Mouse (Mus musculus) liver, embryonic 15.5 days (tissue): ENCODE data around the gene Spint4. TPM values are rescaled to one million over a fixed set of nuclear protein-coding genes. Genes with fewer than 3 reads are reported as not detected.

Source experiments
- ATAC-seq: fragments of 200-750 bp; cut with Nextera tagmentation; 2 replicates; pipeline ENCODE4 v1.8.0; 2017; ENCODE audit warnings: moderate number of reproducible peaks, mild to moderate bottlenecking, moderate library complexity; ENCODE audit not compliant: insufficient read depth
- H3K27ac ChIP-seq: fragments of 300-500 bp; sonication (generic); replicated peaks from 2 replicates; pipeline ENCODE4 v1.5.1; 2015; ENCODE audit warnings: mild to moderate bottlenecking, inconsistent platforms
- H3K27me3 ChIP-seq: fragments of 300-500 bp; sonication (generic); 2 replicates; pipeline ENCODE4 v1.6.1; 2015; ENCODE audit warnings: mild to moderate bottlenecking, inconsistent platforms
- H3K36me3 ChIP-seq: fragments of 300-500 bp; sonication (generic); replicated peaks from 2 replicates; pipeline ENCODE4 v1.6.1; 2015; ENCODE audit warnings: moderate library complexity, mild to moderate bottlenecking, inconsistent platforms
- H3K4me1 ChIP-seq: fragments of 300-500 bp; sonication (generic); replicated peaks from 2 replicates; pipeline ENCODE4 v1.6.1; 2015; ENCODE audit warnings: inconsistent platforms
- H3K4me2 ChIP-seq: fragments of 300-500 bp; sonication (generic); 2 replicates; pipeline ENCODE4 v1.6.1; 2015; ENCODE audit warnings: moderate library complexity, mild to moderate bottlenecking, inconsistent platforms
- H3K4me3 ChIP-seq: fragments of 300-500 bp; sonication (generic); replicated peaks from 2 replicates; pipeline ENCODE4 v1.5.1; 2015; ENCODE audit warnings: mild to moderate bottlenecking, inconsistent platforms
- H3K9ac ChIP-seq: fragments of 300-500 bp; sonication (generic); 2 replicates; pipeline ENCODE4 v1.6.1; 2015; ENCODE audit warnings: moderate library complexity, mild to moderate bottlenecking, inconsistent platforms
- H3K9me3 ChIP-seq: fragments of 300-500 bp; sonication (generic); replicated peaks from 2 replicates; pipeline ENCODE4 v1.6.1; 2016; ENCODE audit warnings: inconsistent platforms
- WGBS: fragments of 180-500 bp; shearing (Covaris S2); methylation state at CpG from one replicate; pipeline ENCODE4 v1.1.7; 2015; ENCODE audit warnings: mixed read lengths; ENCODE audit not compliant: insufficient replicate concordance; 5-methylcytosine and 5-hydroxymethylcytosine counted together
- polyA plus RNA-seq: library from polyadenylated mRNA; unstranded; fragments of >200 nt; fragmentation: Nextera tagmentation; extraction: Ambion mirVana; gene quantifications from 2 replicates; pipeline ENCODE4 v1.2.1, GENCODE M21; 2015

Gene Spint4
- polyA plus RNA-seq, 1 experiment from 2014 or later = not detected

DNA sequence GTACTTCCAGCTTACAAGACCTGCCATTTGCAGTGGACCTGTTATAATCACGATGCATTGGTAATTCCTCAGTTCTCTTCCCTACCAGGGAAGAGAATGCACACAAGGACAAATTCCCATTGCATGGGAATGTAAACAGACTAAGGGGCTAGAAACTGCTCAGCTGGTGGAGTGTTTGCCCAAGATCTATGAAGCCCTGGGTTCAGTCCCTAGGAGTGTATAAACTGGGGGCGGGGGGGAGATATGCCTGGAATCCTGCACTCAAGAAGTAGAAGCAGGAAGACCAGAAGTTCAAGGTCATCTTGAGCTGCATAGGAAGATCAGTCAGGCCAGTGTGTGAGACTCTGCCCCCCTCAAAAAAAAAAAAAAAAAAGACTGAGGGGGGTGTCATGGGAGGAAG, 35.0 kb downstream of the Spint4 start:
- Histone ChIP-seq H3K4me1 (0 out of 2 replicates have a peak, but pooled peaks cover 4% of the 10 kb centered on the region), H3K9me3 (no peaks in the 10 kb centered on the region), H3K4me3 (no peak overlapping the region), H3K4me2 (no peak overlapping the region), H3K9ac (no peak overlapping the region), H3K27ac (no peak overlapping the region), H3K27me3 (peaks cover 22% of the 10 kb centered on the region), H3K36me3 (no peaks in the 10 kb centered on the region)
- 58% methylated on average over 2 of the region's 2 CpGs for WGBS
- ATAC-seq = no peak

DNA sequence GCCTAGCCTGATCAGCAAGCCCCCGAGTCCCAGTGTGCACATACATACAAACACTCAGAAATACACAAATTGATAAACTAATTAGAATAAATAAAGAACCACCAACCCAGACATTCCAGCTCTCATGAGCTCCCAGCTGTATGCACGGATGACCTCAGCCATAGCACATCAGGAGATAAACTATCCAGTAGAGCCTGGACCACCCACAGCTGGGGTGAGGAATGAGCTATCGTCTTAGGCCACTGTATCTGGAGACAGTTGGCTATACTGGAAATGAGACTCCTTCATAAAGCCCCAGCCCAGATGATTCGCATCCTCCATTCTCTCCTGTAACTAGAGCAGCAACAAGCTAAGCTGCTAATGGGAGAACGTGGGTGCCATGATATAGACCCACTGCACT, 36.5 kb downstream of the Spint4 start:
- Histone ChIP-seq H3K4me1 (0 out of 2 replicates have a peak, but pooled peaks cover 4% of the 10 kb centered on the region), H3K4me2 (no peak overlapping the region), H3K27ac (no peak overlapping the region), H3K27me3 (peaks cover 30% of the 10 kb centered on the region), H3K9ac (no peak overlapping the region), H3K9me3 (no peaks in the 10 kb centered on the region), H3K36me3 (no peaks in the 10 kb centered on the region), H3K4me3 (no peak overlapping the region)
- 66% methylated on average over 5 of the region's 5 CpGs for WGBS
- ATAC-seq = no peak

- 65% methylated on average over 5 of the region's 5 CpGs for WGBS
- Histone ChIP-seq H3K27ac (no peak overlapping the region), H3K4me1 (0 out of 2 replicates have a peak, but pooled peaks cover 4% of the 10 kb centered on the region), H3K27me3 (peaks cover 36% of the 10 kb centered on the region), H3K4me3 (no peak overlapping the region), H3K9me3 (no peaks in the 10 kb centered on the region), H3K4me2 (no peak overlapping the region), H3K9ac (no peak overlapping the region), H3K36me3 (no peaks in the 10 kb centered on the region)
- ATAC-seq = no peak
Measured at GRCm38 (mm10) chr2:164735446-164735845, 37.1 kb downstream of the Spint4 start.

- H3K36me3 ChIP-seq = no peaks in the 10 kb centered on the region
- H3K27ac ChIP-seq = no peak overlapping the region
- 45% methylated on average over 3 of the region's 3 CpGs for WGBS
- no peak overlapping the region for H3K4me3 ChIP-seq
- no peaks in the 10 kb centered on the region for H3K4me1 ChIP-seq
- H3K27me3 ChIP-seq = peaks cover 35% of the 10 kb centered on the region
- H3K4me2 ChIP-seq = no peak overlapping the region
- no peak for ATAC-seq
- no peak overlapping the region for H3K9ac ChIP-seq
- H3K9me3 ChIP-seq = no peaks in the 10 kb centered on the region
Measured at GRCm38 (mm10) chr2:164737377-164738090, 39.2 kb downstream of the Spint4 start.

- ATAC-seq = no peak
- Histone ChIP-seq H3K9ac (no peak overlapping the region), H3K36me3 (no peaks in the 10 kb centered on the region), H3K27me3 (peaks cover 47% of the 10 kb centered on the region), H3K4me1 (peaks cover 10% of the 10 kb centered on the region; the same call in 1 of the 2 replicates), H3K27ac (no peak overlapping the region), H3K4me3 (no peak overlapping the region), H3K9me3 (no peaks in the 10 kb centered on the region), H3K4me2 (no peak overlapping the region)
- 53% methylated on average over 7 of the region's 7 CpGs for WGBS
Measured at GRCm38 (mm10) chr2:164739876-164740275, 41.6 kb downstream of the Spint4 start.

- Histone ChIP-seq H3K27me3 (peaks cover 31% of the 10 kb centered on the region), H3K9me3 (no peaks in the 10 kb centered on the region), H3K9ac (peak overlapping the region; percentile 98), H3K36me3 (peaks cover 28% of the 10 kb centered on the region), H3K4me3 (peak overlapping the region; percentile 90), H3K4me2 (peak overlapping the region; percentile 85), H3K27ac (peak overlapping the region; percentile 93), H3K4me1 (peaks cover 51% of the 10 kb centered on the region)
- 48% methylated on average over 13 of the region's 13 CpGs for WGBS
- no peak for ATAC-seq
Measured at GRCm38 (mm10) chr2:164744987-164745386, 46.7 kb downstream of the Spint4 start.

GRCm38 (mm10) chr2:164745843-164746479, 47.7 kb downstream of the Spint4 start, which contains the start of the genes Wfdc3 and Dnttip1:
Gene Wfdc3, minus strand, starts transcription at chr2:164745931.
Gene Dnttip1, plus strand, starts transcription at chr2:164745983.
- H3K27ac ChIP-seq = peak within 1 kb of the TSS; percentile 93
- under 1% methylated on average over 70 of the region's 70 CpGs for WGBS
- H3K9me3 ChIP-seq = no peaks in the 10 kb centered on the region
- peaks cover 38% of the 10 kb centered on the region for H3K36me3 ChIP-seq
- H3K4me3 ChIP-seq = peak within 1 kb of the TSS; percentile 90
- H3K4me2 ChIP-seq = peak within 1 kb of the TSS; percentile 85
- peak; percentile 84 for ATAC-seq
- H3K9ac ChIP-seq = peak within 1 kb of the TSS; percentile 98
- H3K27me3 ChIP-seq = peaks cover 25% of the 10 kb centered on the region
- peaks cover 51% of the 10 kb centered on the region for H3K4me1 ChIP-seq

GRCm38 (mm10) chr2:164746693-164747092, 48.4 kb downstream of the Spint4 start:
- peak; percentile 27 for ATAC-seq
- Histone ChIP-seq H3K9ac (peak overlapping the region; percentile 98), H3K36me3 (peaks cover 45% of the 10 kb centered on the region), H3K4me2 (peak overlapping the region; percentile 85), H3K4me3 (peak overlapping the region; percentile 90), H3K4me1 (peaks cover 52% of the 10 kb centered on the region), H3K27ac (peak overlapping the region; percentile 93), H3K27me3 (peaks cover 22% of the 10 kb centered on the region), H3K9me3 (no peaks in the 10 kb centered on the region)
- WGBS = 31% methylated on average over 8 of the region's 8 CpGs

- peaks cover 60% of the 10 kb centered on the region for H3K36me3 ChIP-seq
- H3K4me1 ChIP-seq = peaks cover 61% of the 10 kb centered on the region
- peak overlapping the region; percentile 58 for H3K27ac ChIP-seq
- H3K4me3 ChIP-seq = peak overlapping the region; percentile 90; the same call in 1 of the 2 replicates
- ATAC-seq = peak; percentile 29
- H3K9me3 ChIP-seq = no peaks in the 10 kb centered on the region
- H3K9ac ChIP-seq = no peak overlapping the region
- H3K27me3 ChIP-seq = peaks cover 13% of the 10 kb centered on the region
- 52% methylated on average over 4 of the region's 4 CpGs for WGBS
- H3K4me2 ChIP-seq = peak overlapping the region; percentile 85
Measured at GRCm38 (mm10) chr2:164748191-164748590, 49.9 kb downstream of the Spint4 start.

DNA sequence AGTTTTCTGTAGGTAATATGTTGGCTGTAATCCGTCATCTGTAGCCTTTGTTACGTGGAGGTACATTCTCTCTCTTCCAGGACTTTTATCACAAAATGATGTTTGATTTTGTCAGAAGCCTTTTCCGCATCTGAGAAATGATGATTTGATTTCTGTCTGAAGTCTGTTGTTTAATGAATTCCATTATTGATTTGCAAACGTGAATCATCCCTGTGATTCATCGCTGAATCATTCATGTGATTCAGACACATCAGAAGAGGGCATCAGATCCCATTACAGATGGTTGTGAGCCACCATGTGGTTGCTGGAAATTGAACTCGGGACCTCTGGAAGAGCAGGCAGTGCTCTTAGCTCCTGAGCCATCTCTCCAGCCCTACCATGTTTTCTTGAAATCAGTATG, 50.7 kb downstream of the Spint4 start:
- Histone ChIP-seq H3K4me1 (peaks cover 61% of the 10 kb centered on the region), H3K9ac (no peak overlapping the region), H3K9me3 (no peaks in the 10 kb centered on the region), H3K27ac (peak overlapping the region; percentile 58), H3K36me3 (peaks cover 68% of the 10 kb centered on the region), H3K27me3 (peaks cover 5% of the 10 kb centered on the region), H3K4me3 (0 out of 2 replicates have a peak overlapping the region, but pooled peaks have one; percentile 90), H3K4me2 (peak overlapping the region; percentile 85)
- no peak for ATAC-seq
- WGBS = 85% methylated on average over 6 of the region's 6 CpGs
